Mouse (Mus musculus): Measurements from ENCODE around the gene Dgcr2. TPM values are rescaled to one million over a fixed set of nuclear protein-coding genes. Genes with fewer than 3 reads are reported as not detected.

Dgcr2 gene
- polyA plus RNA-seq, 1 experiment from 2014 or later: 110 TPM

- WGBS: 1% methylated on average over 26 of the region's 45 CpGs
- peak; percentile 64 for DNase-seq (ENCODE audit: low spot score)
- no peaks in the 10 kb centered on the region for H3K9me3 ChIP-seq (ENCODE audit: control insufficient read depth, low read length)
- H3K4me2 ChIP-seq (ENCODE audit: low read depth): peak overlapping the region; percentile 65
- peak overlapping the region; percentile 55 for H3K4me3 ChIP-seq (ENCODE audit: low read depth, low read length)
- peak overlapping the region; percentile 73 for H3K9ac ChIP-seq (ENCODE audit: low read length)
- H3K36me3 ChIP-seq (ENCODE audit: control insufficient read depth, insufficient read depth, low read length): 0 out of 2 replicates have a peak, but pooled peaks cover under 1% of the 10 kb centered on the region
- H3K27ac ChIP-seq (ENCODE audit: low read depth, low read length): peak overlapping the region; percentile 24; the same call in 1 of the 2 replicates
- peaks cover 80% of the 10 kb centered on the region for H3K27me3 ChIP-seq (ENCODE audit: control insufficient read depth, insufficient read depth, low read length)
- ATAC-seq (ENCODE audit: insufficient read depth, low FRiP score, low TSS enrichment): no peak
- peaks cover 20% of the 10 kb centered on the region for H3K4me1 ChIP-seq (ENCODE audit: control insufficient read depth, insufficient read depth, low read length)
Observed at GRCm38 (mm10) chr16:17798321-17799180, 99.8 kb downstream of the Dgcr2 start.

GRCm38 (mm10) chr16:17797812-17798311, 100.5 kb downstream of the Dgcr2 start:
- 3% methylated on average over 29 of the region's 29 CpGs for WGBS
- Histone ChIP-seq H3K27ac (ENCODE audit: low read depth, low read length) (peak overlapping the region; percentile 24; the same call in 1 of the 2 replicates), H3K9me3 (ENCODE audit: control insufficient read depth, low read length) (no peaks in the 10 kb centered on the region), H3K9ac (ENCODE audit: low read length) (peak overlapping the region; percentile 73), H3K4me1 (ENCODE audit: control insufficient read depth, insufficient read depth, low read length) (peaks cover 14% of the 10 kb centered on the region), H3K4me2 (ENCODE audit: low read depth) (peak overlapping the region; percentile 65), H3K4me3 (ENCODE audit: low read depth, low read length) (peak overlapping the region; percentile 55), H3K36me3 (ENCODE audit: control insufficient read depth, insufficient read depth, low read length) (no peaks in the 10 kb centered on the region; the same call in 1 of the 2 replicates), H3K27me3 (ENCODE audit: control insufficient read depth, insufficient read depth, low read length) (peaks cover 73% of the 10 kb centered on the region)
- ATAC-seq (ENCODE audit: insufficient read depth, low FRiP score, low TSS enrichment) (no peak), DNase-seq (ENCODE audit: low spot score) (peak; percentile 55)

GRCm38 (mm10) chr16:17796971-17797811, 101.2 kb downstream of the Dgcr2 start, which contains the start of gene Scarf2:
TSS of gene Scarf2 (plus strand) at chr16:17797282.
- ATAC-seq (ENCODE audit: insufficient read depth, low FRiP score, low TSS enrichment) (peak; percentile 21; the same call in 1 of the 2 replicates), DNase-seq (ENCODE audit: low spot score) (peak; percentile 71)
- Histone ChIP-seq H3K27me3 (ENCODE audit: control insufficient read depth, insufficient read depth, low read length) (peaks cover 66% of the 10 kb centered on the region), H3K9me3 (ENCODE audit: control insufficient read depth, low read length) (no peaks in the 10 kb centered on the region), H3K9ac (ENCODE audit: low read length) (peak within 1 kb of the TSS; percentile 73), H3K27ac (ENCODE audit: low read depth, low read length) (peak within 1 kb of the TSS; percentile 24), H3K4me3 (ENCODE audit: low read depth, low read length) (peak within 1 kb of the TSS; percentile 55), H3K4me2 (ENCODE audit: low read depth) (peak within 1 kb of the TSS; percentile 65), H3K36me3 (ENCODE audit: control insufficient read depth, insufficient read depth, low read length) (no peaks in the 10 kb centered on the region; the same call in 1 of the 2 replicates), H3K4me1 (ENCODE audit: control insufficient read depth, insufficient read depth, low read length) (peaks cover 8% of the 10 kb centered on the region; the same call in 1 of the 2 replicates)
- under 1% methylated on average over 46 of the region's 81 CpGs for WGBS

GRCm38 (mm10) chr16:17796519-17796918, 101.8 kb downstream of the Dgcr2 start:
- ATAC-seq (ENCODE audit: insufficient read depth, low FRiP score, low TSS enrichment): no peak
- H3K9ac ChIP-seq (ENCODE audit: low read length): peak overlapping the region; percentile 73
- H3K4me3 ChIP-seq (ENCODE audit: low read depth, low read length): peak overlapping the region; percentile 55
- peak overlapping the region; percentile 65 for H3K4me2 ChIP-seq (ENCODE audit: low read depth)
- peaks cover 8% of the 10 kb centered on the region; the same call in 1 of the 2 replicates for H3K4me1 ChIP-seq (ENCODE audit: control insufficient read depth, insufficient read depth, low read length)
- no peaks in the 10 kb centered on the region for H3K9me3 ChIP-seq (ENCODE audit: control insufficient read depth, low read length)
- no peak overlapping the region for H3K27ac ChIP-seq (ENCODE audit: low read depth, low read length)
- DNase-seq (ENCODE audit: low spot score): no peak
- peaks cover 59% of the 10 kb centered on the region for H3K27me3 ChIP-seq (ENCODE audit: control insufficient read depth, insufficient read depth, low read length)
- H3K36me3 ChIP-seq (ENCODE audit: control insufficient read depth, insufficient read depth, low read length): no peaks in the 10 kb centered on the region; the same call in 1 of the 2 replicates

GRCm38 (mm10) chr16:17795643-17796042, 102.7 kb downstream of the Dgcr2 start:
- Histone ChIP-seq H3K27ac (ENCODE audit: low read depth, low read length) (no peak overlapping the region), H3K4me1 (ENCODE audit: control insufficient read depth, insufficient read depth, low read length) (peaks cover 8% of the 10 kb centered on the region; the same call in 1 of the 2 replicates), H3K9me3 (ENCODE audit: control insufficient read depth, low read length) (no peaks in the 10 kb centered on the region), H3K36me3 (ENCODE audit: control insufficient read depth, insufficient read depth, low read length) (no peaks in the 10 kb centered on the region; the same call in 1 of the 2 replicates), H3K9ac (ENCODE audit: low read length) (no peak overlapping the region), H3K4me3 (ENCODE audit: low read depth, low read length) (no peak overlapping the region), H3K27me3 (ENCODE audit: control insufficient read depth, insufficient read depth, low read length) (peaks cover 50% of the 10 kb centered on the region), H3K4me2 (ENCODE audit: low read depth) (no peak overlapping the region)
- WGBS: 62% methylated on average over 5 of the region's 5 CpGs
- DNase-seq (ENCODE audit: low spot score) (no peak), ATAC-seq (ENCODE audit: insufficient read depth, low FRiP score, low TSS enrichment) (no peak)

GRCm38 (mm10) chr16:17794047-17794446, 104.3 kb downstream of the Dgcr2 start:
- peaks cover 8% of the 10 kb centered on the region; the same call in 1 of the 2 replicates for H3K4me1 ChIP-seq (ENCODE audit: control insufficient read depth, insufficient read depth, low read length)
- H3K4me2 ChIP-seq (ENCODE audit: low read depth): no peak overlapping the region
- H3K4me3 ChIP-seq (ENCODE audit: low read depth, low read length): no peak overlapping the region
- no peak overlapping the region for H3K27ac ChIP-seq (ENCODE audit: low read depth, low read length)
- ATAC-seq (ENCODE audit: insufficient read depth, low FRiP score, low TSS enrichment) (no peak), DNase-seq (ENCODE audit: low spot score) (no peak)
- H3K9ac ChIP-seq (ENCODE audit: low read length): no peak overlapping the region
- peaks cover 36% of the 10 kb centered on the region for H3K27me3 ChIP-seq (ENCODE audit: control insufficient read depth, insufficient read depth, low read length)
- H3K9me3 ChIP-seq (ENCODE audit: control insufficient read depth, low read length): no peaks in the 10 kb centered on the region
- WGBS: 88% methylated on average over 4 of the region's 4 CpGs
- H3K36me3 ChIP-seq (ENCODE audit: control insufficient read depth, insufficient read depth, low read length): peaks cover 5% of the 10 kb centered on the region

- H3K4me2 ChIP-seq (ENCODE audit: low read depth): no peak overlapping the region
- no peaks in the 10 kb centered on the region for H3K9me3 ChIP-seq (ENCODE audit: control insufficient read depth, low read length)
- H3K4me3 ChIP-seq (ENCODE audit: low read depth, low read length): no peak overlapping the region
- H3K36me3 ChIP-seq (ENCODE audit: control insufficient read depth, insufficient read depth, low read length): peaks cover 7% of the 10 kb centered on the region
- H3K27me3 ChIP-seq (ENCODE audit: control insufficient read depth, insufficient read depth, low read length): peaks cover 23% of the 10 kb centered on the region
- ATAC-seq (ENCODE audit: insufficient read depth, low FRiP score, low TSS enrichment) (no peak), DNase-seq (ENCODE audit: low spot score) (no peak)
- H3K4me1 ChIP-seq (ENCODE audit: control insufficient read depth, insufficient read depth, low read length): no peaks in the 10 kb centered on the region
- no peak overlapping the region for H3K9ac ChIP-seq (ENCODE audit: low read length)
- whole genome bisulfite sequencing: 68% methylated on average over 3 of the region's 3 CpGs
- no peak overlapping the region for H3K27ac ChIP-seq (ENCODE audit: low read depth, low read length)
Observed at GRCm38 (mm10) chr16:17792728-17793127, 105.6 kb downstream of the Dgcr2 start.

Measured in neural tube, embryonic 11.5 days (tissue).